Mouse (Mus musculus) adrenal gland, postnatal 36 days (tissue): ENCODE measurements at regions not wholly inside any gene's neighbourhood (a gene's known extent, or its start where the extent isn't known, plus 50 kb on each side); places are given as distances from the start of the nearest gene placed in this dataset.

ENCODE experiments used
- DNase-seq, 2 experiments: peaks; one replicate each; pipeline ENCODE4 v3.0.0; 2021; ENCODE audit warnings: mixed read lengths in 1 of 2

- DNase-seq: no peak
These were observed 351.3 kb downstream of the Nuak1 start for GRCm38 (mm10) chr10:84088799-84089778.

GRCm38 (mm10) chr10:84093919-84094318 lies 346.5 kb downstream of the Nuak1 start:
- no peak for DNase-seq

- DNase-seq: no peak
These were observed 343.2 kb downstream of the Nuak1 start for GRCm38 (mm10) chr10:84097196-84097595.

- peak; percentile 10 to 27 for DNase-seq
These were observed 336.4 kb downstream of the Nuak1 start for GRCm38 (mm10) chr10:84103985-84104384.

GRCm38 (mm10) chr10:84104556-84104955 lies 335.8 kb downstream of the Nuak1 start:
- DNase-seq: no peak

GRCm38 (mm10) chr10:84109680-84110371 lies 330.6 kb downstream of the Nuak1 start:
- no peak for DNase-seq

GRCm38 (mm10) chr10:84110372-84110985 lies 329.9 kb downstream of the Nuak1 start:
- DNase-seq: no peak

- DNase-seq: no peak
These were observed 328.9 kb downstream of the Nuak1 start for GRCm38 (mm10) chr10:84111502-84111901.

GRCm38 (mm10) chr10:84111909-84112308 lies 328.5 kb downstream of the Nuak1 start:
- no peak for DNase-seq

- no peak for DNase-seq
These were observed 320.3 kb downstream of the Nuak1 start for GRCm38 (mm10) chr10:84119952-84120550.

GRCm38 (mm10) chr10:84137019-84137658 lies 303.3 kb downstream of the Nuak1 start:
- no peak for DNase-seq

GRCm38 (mm10) chr10:84142741-84143454 lies 297.5 kb downstream of the Nuak1 start:
- no peak for DNase-seq

- no peak for DNase-seq
These were observed 296.6 kb downstream of the Nuak1 start for GRCm38 (mm10) chr10:84143674-84144343.

GRCm38 (mm10) chr10:84144344-84144687 lies 296.1 kb downstream of the Nuak1 start:
- no peak for DNase-seq

GRCm38 (mm10) chr10:84147305-84147984 lies 293.0 kb downstream of the Nuak1 start:
- DNase-seq: no peak

GRCm38 (mm10) chr10:84163752-84164151 lies 276.6 kb downstream of the Nuak1 start:
- DNase-seq: no peak

GRCm38 (mm10) chr10:84165832-84166567 lies 274.4 kb downstream of the Nuak1 start:
- DNase-seq: no peak

GRCm38 (mm10) chr10:84166568-84166905 lies 273.9 kb downstream of the Nuak1 start:
- DNase-seq: peak in 1 of 2 experiments; percentile 31

- DNase-seq: peak in 1 of 2 experiments; percentile 7
These were observed 267.5 kb downstream of the Nuak1 start for GRCm38 (mm10) chr10:84172828-84173321.
